Mouse (Mus musculus) layer of hippocampus, postnatal 25 days (tissue): ENCODE results near the gene Zfp579. TPM values are rescaled to one million over a fixed set of nuclear protein-coding genes. Genes with fewer than 3 reads are reported as not detected.

Experiments
- DNase-seq, 2 experiments: peaks; one replicate each; pipeline ENCODE4 v3.0.0; 2022; ENCODE audit warnings: mixed read lengths in 2 of 2, low spot score in 1 of 2; ENCODE audit errors: extremely low spot score in 1 of 2
- total RNA-seq, 2 experiments: library from RNA; stranded (reverse); gene quantifications; 2 replicates each; pipeline ENCODE4 v1.2.3; 2021

The Zfp579 gene
- total RNA-seq, 2 experiments from 2014 or later = 31.9 to 41.4 TPM

- DNase-seq = no peak
Measured at GRCm38 (mm10) chr7:4964988-4965387, 31.0 kb downstream of the Zfp579 start.

GRCm38 (mm10) chr7:4964272-4964671, 31.7 kb downstream of the Zfp579 start, which contains the start of gene Sbk2:
TSS of gene Sbk2 (minus strand) at chr7:4964406.
- DNase-seq = peak; percentile 59 to 66

- DNase-seq = no peak
Measured at GRCm38 (mm10) chr7:4963527-4963926, 32.4 kb downstream of the Zfp579 start.

GRCm38 (mm10) chr7:4957361-4957760, 38.6 kb downstream of the Zfp579 start:
- no peak for DNase-seq

GRCm38 (mm10) chr7:4953815-4954445, 42.0 kb downstream of the Zfp579 start:
- no peak for DNase-seq

- DNase-seq = no peak
Measured at GRCm38 (mm10) chr7:4950561-4951342, 45.2 kb downstream of the Zfp579 start.

GRCm38 (mm10) chr7:4948386-4948785, 47.6 kb downstream of the Zfp579 start:
- DNase-seq = no peak

- DNase-seq = no peak
Measured at GRCm38 (mm10) chr7:4947855-4948254, 48.1 kb downstream of the Zfp579 start.

- DNase-seq = peak; percentile 92 to 95
Measured at GRCm38 (mm10) chr7:4943223-4943815, 52.6 kb downstream of the Zfp579 start.

- DNase-seq = no peak
Measured at GRCm38 (mm10) chr7:4942673-4943072, 53.3 kb downstream of the Zfp579 start.

- DNase-seq = peak; percentile 77 to 92
Measured at GRCm38 (mm10) chr7:4940068-4940479, 55.9 kb downstream of the Zfp579 start.

GRCm38 (mm10) chr7:4938456-4938855, 57.5 kb downstream of the Zfp579 start:
- peak in 1 of 2 experiments; percentile 77 for DNase-seq

GRCm38 (mm10) chr7:4937392-4937791, 58.6 kb downstream of the Zfp579 start:
- no peak for DNase-seq

GRCm38 (mm10) chr7:4936832-4937231, 59.1 kb downstream of the Zfp579 start:
- DNase-seq = no peak

GRCm38 (mm10) chr7:4934160-4934914, 61.6 kb downstream of the Zfp579 start:
- DNase-seq = no peak

Other genes with a start within 250 kb of the Zfp579 start
- gene Cox6b2, start 243.1 kb downstream of the Zfp579 start, total RNA-seq = 1 to 10 TPM; 5.2 to 6.1 TPM
- not detected for gene Fam71e2, start 224.9 kb downstream of the Zfp579 start, total RNA-seq
- under 1 TPM; 0.27 to 0.49 TPM for gene Il11, start 213.3 kb downstream of the Zfp579 start, total RNA-seq
- gene Tmem190, start 213.2 kb downstream of the Zfp579 start, total RNA-seq = not detected
- 1 to 10 TPM; 2.2 to 2.6 TPM for gene Tmem238, start 206.5 kb downstream of the Zfp579 start, total RNA-seq
- gene Rpl28, start 203.3 kb downstream of the Zfp579 start, total RNA-seq = 100 to 1,000 TPM; 484 to 506 TPM
- gene Ube2s, start 183.6 kb downstream of the Zfp579 start, total RNA-seq = 100 to 1,000 TPM in 1 of 2 experiments, 10 to 100 TPM in 1; 97.7 to 112 TPM
- gene Shisa7, start 151.5 kb downstream of the Zfp579 start, total RNA-seq = 100 to 1,000 TPM; 132 to 182 TPM
- 1 to 10 TPM; 5.6 to 6.0 TPM for gene Isoc2b, start 125.9 kb downstream of the Zfp579 start, total RNA-seq
- gene Isoc2a, start 119.0 kb downstream of the Zfp579 start, total RNA-seq = 10 to 100 TPM; 11.2 to 12.4 TPM
- gene Gm36210, start 89.6 kb downstream of the Zfp579 start, total RNA-seq = under 1 TPM; 0.27 to 0.38 TPM
- gene Zfp628, start 80.9 kb downstream of the Zfp579 start, total RNA-seq = 10 to 100 TPM; 13.4 to 14.3 TPM
- 100 to 1,000 TPM; 109 to 112 TPM for gene Nat14, start 74.1 kb downstream of the Zfp579 start, total RNA-seq
- gene Ssc5d, start 70.4 kb downstream of the Zfp579 start, total RNA-seq = 1 to 10 TPM; 1.4 to 2.3 TPM
- gene Sbk2, start 31.8 kb downstream of the Zfp579 start, total RNA-seq = under 1 TPM in 1 of 2 experiments, not detected in 1; 0.59 TPM
- under 1 TPM; 0.59 to 0.66 TPM for gene Sbk3, start 25.0 kb downstream of the Zfp579 start, total RNA-seq
- 1 to 10 TPM; 7.7 to 8.2 TPM for gene Zfp524, start 18.3 kb upstream of the Zfp579 start, total RNA-seq
- gene Fiz1, start 18.5 kb upstream of the Zfp579 start, total RNA-seq = 10 to 100 TPM; 21.3 to 21.7 TPM
- gene Gm44973, start 19.3 kb upstream of the Zfp579 start, total RNA-seq = not detected
- 10 to 100 TPM; 33.0 to 41.3 TPM for gene Zfp865, start 24.2 kb upstream of the Zfp579 start, total RNA-seq
- gene Ccdc106, start 24.4 kb upstream of the Zfp579 start, total RNA-seq = 10 to 100 TPM; 66.1 to 73.5 TPM
- not detected for gene 4632433K11Rik, start 38.0 kb upstream of the Zfp579 start, total RNA-seq
- gene Zfp784, start 42.3 kb upstream of the Zfp579 start, total RNA-seq = 1 to 10 TPM; 5.1 to 6.5 TPM
- gene Zfp580, start 55.4 kb upstream of the Zfp579 start, total RNA-seq = 10 to 100 TPM; 43.1 to 44.0 TPM
- 100 to 1,000 TPM; 170 to 180 TPM for gene U2af2, start 66.0 kb upstream of the Zfp579 start, total RNA-seq
- 100 to 1,000 TPM; 520 to 560 TPM for gene Epn1, start 84.1 kb upstream of the Zfp579 start, total RNA-seq
- gene Rfpl4, start 120.8 kb upstream of the Zfp579 start, total RNA-seq = not detected
- gene Rasl2-9, start 129.8 kb upstream of the Zfp579 start, total RNA-seq = under 1 TPM in 1 of 2 experiments, not detected in 1; 0.49 TPM
- not detected for gene Vmn1r55, start 153.5 kb upstream of the Zfp579 start, total RNA-seq
- not detected for gene Vmn1r56, start 200.6 kb upstream of the Zfp579 start, total RNA-seq
- gene Vmn1r57, start 222.3 kb upstream of the Zfp579 start, total RNA-seq = not detected